Mouse (Mus musculus) ES-E14 (cell line): ENCODE data around the gene Zfp748. TPM values are rescaled to one million over a fixed set of nuclear protein-coding genes. Genes with fewer than 3 reads are reported as not detected.

ENCODE experiments used
- DNase-seq: peaks from one replicate; pipeline ENCODE4 v3.0.0-alpha.2; 2013; ENCODE audit warnings: low read depth, low spot score
- H3K27ac ChIP-seq: 2 replicates; pipeline ENCODE4 v1.5.1; 2012; ENCODE audit warnings: low read depth, mild to moderate bottlenecking, low read length, moderate library complexity, mixed read lengths; ENCODE audit not compliant: poor library complexity, insufficient read depth, severe bottlenecking
- H3K36me3 ChIP-seq: 2 replicates; pipeline ENCODE4 v1.6.1; 2012; ENCODE audit warnings: mild to moderate bottlenecking, low read length, moderate library complexity, mixed read lengths; ENCODE audit not compliant: control insufficient read depth, poor library complexity, insufficient read depth, severe bottlenecking
- H3K4me1 ChIP-seq, 2 experiments: fragments of 150-350 bp in 1 of 2; sonication (generic) in 1 of 2; 2 replicates each; pipeline ENCODE4 v1.6.1; 2012; ENCODE audit warnings: low read length in 2 of 2, mild to moderate bottlenecking in 1 of 2, mixed read lengths in 1 of 2; ENCODE audit not compliant: control insufficient read depth in 2 of 2, insufficient read depth in 2 of 2, poor library complexity in 1 of 2
- H3K4me3 ChIP-seq, 2 experiments: fragments of 150-350 bp in 1 of 2; sonication (generic) in 1 of 2; 2 replicates each; pipeline ENCODE4 v1.5.1; 2012; ENCODE audit warnings: low read length in 2 of 2, low read depth in 1 of 2, mild to moderate bottlenecking in 1 of 2, mixed read lengths in 1 of 2; ENCODE audit not compliant: insufficient read depth in 1 of 2, poor library complexity in 1 of 2, severe bottlenecking in 1 of 2
- H3K9ac ChIP-seq: 2 replicates; pipeline ENCODE4 v1.6.1; 2012; ENCODE audit warnings: low read depth, mild to moderate bottlenecking, low read length, mixed read lengths; ENCODE audit not compliant: poor library complexity, insufficient read depth, severe bottlenecking
- H3K9me3 ChIP-seq: fragments of 150-350 bp; sonication (generic); 2 replicates; pipeline ENCODE4 v1.6.1; 2012; ENCODE audit warnings: low read depth, mild to moderate bottlenecking, low read length; ENCODE audit not compliant: control insufficient read depth, insufficient read depth
- CHD2 ChIP-seq: IDR thresholded peaks from 2 replicates; pipeline ENCODE4 v1.6.1; 2014; ENCODE audit warnings: mild to moderate bottlenecking, low read depth, low read length, inconsistent platforms
- HCFC1 ChIP-seq: IDR thresholded peaks from 2 replicates; pipeline ENCODE4 v1.6.1; 2012; ENCODE audit warnings: low read length, inconsistent platforms, borderline replicate concordance; ENCODE audit not compliant: insufficient read depth
- MAFK ChIP-seq: IDR thresholded peaks from 2 replicates; pipeline ENCODE4 v1.6.1; 2014; ENCODE audit warnings: mild to moderate bottlenecking, low read depth, low read length, inconsistent platforms; ENCODE audit not compliant: insufficient read depth
- ZC3H11A ChIP-seq: IDR thresholded peaks from 2 replicates; pipeline ENCODE4 v1.6.1; 2012; ENCODE audit warnings: low read depth, mild to moderate bottlenecking, inconsistent platforms, low read length, borderline replicate concordance
- ZNF384 ChIP-seq: IDR thresholded peaks from 2 replicates; pipeline ENCODE4 v1.6.1; 2012; ENCODE audit warnings: low read depth, low read length, inconsistent platforms
- in situ Hi-C, 2 experiments: fragments of 600-800 bp; cut with MboI; formaldehyde crosslinking; loops; one replicate each; pipeline ENCODE4 v1.15.1; 2025; ENCODE audit warnings: low sequenced_read_pairs in 2 of 2, inconsistent platforms in 1 of 2; ENCODE audit not compliant: unreplicated experiment in 2 of 2
- total RNA-seq: library from RNA; depleted of rRNA; stranded (reverse); fragments of 300-350 nt; gene quantifications from 2 replicates; pipeline ENCODE4 v1.2.3, GENCODE M21; 2012; rRNA removed

Zfp748 gene
- 7.1 and 8.7 TPM in 2 replicates for total RNA-seq

GRCm38 (mm10) chr13:67553730-67554129, at the start of gene Zfp748:
TSS of gene Zfp748 (minus strand) at chr13:67553830.
- in situ Hi-C loops: no loop called here
- H3K4me1 ChIP-seq: no peaks in the 10 kb centered on the region; a peak in 1 of 4 replicates
- 0 out of 2 replicates have a peak within 1 kb of the TSS, but pooled peaks have one; percentile 61 for H3K27ac ChIP-seq
- peak within 1 kb of the TSS; percentile 85 to 96 for H3K4me3 ChIP-seq
- H3K9me3 ChIP-seq: no peaks in the 10 kb centered on the region
- TF ChIP-seq ZNF384: no peak
- TF ChIP-seq MAFK: no peak
- no peak for TF ChIP-seq HCFC1
- TF ChIP-seq CHD2: no peak
- no peak for TF ChIP-seq ZC3H11A
- no peaks in the 10 kb centered on the region for H3K36me3 ChIP-seq
- no peak for DNase-seq
- H3K9ac ChIP-seq: peak within 1 kb of the TSS; percentile 90

GRCm38 (mm10) chr13:67572591-67573189, 19.1 kb upstream of the Zfp748 start:
- no peaks in the 10 kb centered on the region for H3K9me3 ChIP-seq
- DNase-seq: no peak
- no peaks in the 10 kb centered on the region for H3K36me3 ChIP-seq
- H3K4me3 ChIP-seq: no peak overlapping the region
- in situ Hi-C loops: no loop called here
- H3K27ac ChIP-seq: no peak overlapping the region
- no peak overlapping the region for H3K9ac ChIP-seq
- TF ChIP-seq MAFK: no peak
- TF ChIP-seq CHD2: no peak
- TF ChIP-seq HCFC1: no peak
- no peak for TF ChIP-seq ZC3H11A
- no peak for TF ChIP-seq ZNF384
- no peaks in the 10 kb centered on the region for H3K4me1 ChIP-seq

- H3K9ac ChIP-seq: peak overlapping the region; percentile 90
- in situ Hi-C loops: no loop called here
- H3K36me3 ChIP-seq: no peaks in the 10 kb centered on the region
- peak; percentile 86 for DNase-seq
- H3K4me3 ChIP-seq: peak overlapping the region; percentile 85 to 96
- no peaks in the 10 kb centered on the region; a peak in 1 of 4 replicates for H3K4me1 ChIP-seq
- H3K27ac ChIP-seq: 0 out of 2 replicates have a peak overlapping the region, but pooled peaks have one; percentile 61
- H3K9me3 ChIP-seq: no peaks in the 10 kb centered on the region
- TF ChIP-seq ZNF384 (no peak), CHD2 (no peak; the same call in 1 of the 2 replicates), MAFK (0 out of 2 replicates have a peak, but pooled peaks have one; percentile 13), HCFC1 (peak; percentile 91), ZC3H11A (no peak)
Observed at GRCm38 (mm10) chr13:67552505-67553346, 904 bp downstream of the Zfp748 start.

- Histone ChIP-seq H3K9me3 (no peaks in the 10 kb centered on the region), H3K4me3 (no peak overlapping the region), H3K4me1 (peaks cover 0 to 4% of the 10 kb centered on the region in 2 experiments; a peak in 2 of 4 replicates), H3K9ac (no peak overlapping the region), H3K36me3 (peaks cover 2% of the 10 kb centered on the region; the same call in 1 of the 2 replicates), H3K27ac (no peak overlapping the region)
- TF ChIP-seq CHD2 (no peak), ZNF384 (no peak), MAFK (no peak), HCFC1 (no peak), ZC3H11A (no peak)
- in situ Hi-C loops: no loop called here
- DNase-seq: no peak
Observed at GRCm38 (mm10) chr13:67545941-67546340, 7.7 kb downstream of the Zfp748 start.
